Mouse (Mus musculus) induced T-regulatory cell, adult 2 months (primary cell): Measurements from ENCODE around the gene 1700018B08Rik.

ENCODE experiments used
- DNase-seq: peaks from one replicate; pipeline ENCODE4 v3.0.0-alpha.2; 2012; ENCODE audit warnings: low read depth

1700018B08Rik gene

DNA sequence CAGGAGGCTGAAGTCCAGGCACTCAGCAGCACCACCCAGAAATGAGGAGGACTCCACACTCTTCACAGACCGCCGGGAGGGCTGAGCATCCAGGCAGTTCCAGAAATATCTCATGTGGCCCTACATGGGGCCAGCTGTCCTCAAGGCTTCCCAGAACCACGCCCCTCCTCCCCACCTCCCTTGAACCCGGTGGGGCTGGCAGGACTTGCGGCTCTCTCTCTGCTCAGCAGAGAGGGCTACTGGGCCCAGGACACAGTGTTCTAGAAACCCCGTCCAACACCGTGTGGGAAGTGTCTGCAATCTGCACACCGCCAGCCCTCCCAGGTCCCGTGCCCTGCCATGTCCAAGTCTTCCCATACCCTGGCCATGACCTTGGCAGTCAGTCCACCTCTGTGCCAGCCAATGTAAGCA is 18.8 kb upstream of the 1700018B08Rik start:
- no peak for DNase-seq

DNA sequence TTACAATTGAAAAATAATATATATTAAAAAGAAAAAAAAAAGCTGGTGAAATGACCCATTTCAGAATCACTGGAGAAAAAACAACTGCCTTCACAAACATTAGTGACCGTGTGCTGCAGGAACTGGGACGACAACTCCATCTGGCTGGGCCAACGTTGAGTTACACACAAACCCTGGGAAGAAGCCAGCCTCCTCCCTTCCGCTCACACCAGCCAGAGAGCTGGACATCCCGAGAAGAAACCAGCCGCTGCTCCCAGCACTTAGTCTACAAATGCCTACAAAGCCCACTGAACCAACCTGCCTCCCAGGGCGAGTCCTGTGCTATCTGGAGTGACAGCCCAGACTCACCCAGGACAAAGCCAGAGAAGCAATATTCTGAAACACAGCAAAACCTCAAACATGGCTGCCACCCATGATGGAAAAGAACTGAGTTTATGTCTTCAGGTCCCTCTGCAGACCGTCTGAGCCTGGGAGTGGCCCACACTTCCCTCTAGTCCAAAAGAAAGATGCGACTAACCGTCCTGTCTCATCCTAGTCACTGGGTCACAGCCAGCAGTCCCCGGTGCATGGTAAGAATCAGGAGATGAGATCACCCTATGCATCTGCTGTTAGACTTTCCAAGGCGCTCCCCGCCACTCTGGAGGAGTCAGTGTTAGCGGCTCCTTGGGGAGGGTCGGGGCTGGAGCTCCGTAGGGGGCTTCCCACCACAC is 17.7 kb upstream of the 1700018B08Rik start:
- no peak for DNase-seq

DNA sequence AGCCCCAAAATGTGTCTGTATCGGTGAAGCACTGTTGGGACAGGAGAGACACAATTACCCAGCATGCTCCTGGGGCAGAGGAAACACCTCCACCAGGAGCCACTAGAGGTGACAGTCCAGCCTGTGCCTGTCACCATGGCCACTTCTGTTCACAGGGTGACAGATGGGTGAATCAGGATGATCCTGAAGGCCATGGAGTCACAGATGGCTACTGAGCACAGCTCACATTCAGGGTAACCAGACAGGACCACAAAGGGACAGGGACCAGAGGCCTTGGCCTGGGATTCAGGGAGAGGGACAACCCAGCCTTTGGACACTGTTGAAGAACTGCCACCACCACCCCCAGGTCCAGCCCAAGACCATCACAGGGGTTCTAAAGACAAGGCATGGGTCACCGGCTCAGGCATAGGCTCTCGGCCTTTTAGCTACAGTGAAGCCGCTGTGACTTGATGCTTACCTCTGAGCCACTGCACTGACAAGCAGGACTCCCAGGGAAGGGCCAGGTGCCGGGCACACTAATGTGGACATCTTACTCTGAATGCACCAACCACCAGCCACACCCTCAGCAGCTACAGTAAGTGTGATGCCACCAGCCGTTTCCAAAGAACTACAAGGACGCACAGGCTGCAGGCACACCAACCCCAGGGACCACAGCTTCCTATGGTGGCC is 16.4 kb upstream of the 1700018B08Rik start:
- DNase-seq: no peak

DNA sequence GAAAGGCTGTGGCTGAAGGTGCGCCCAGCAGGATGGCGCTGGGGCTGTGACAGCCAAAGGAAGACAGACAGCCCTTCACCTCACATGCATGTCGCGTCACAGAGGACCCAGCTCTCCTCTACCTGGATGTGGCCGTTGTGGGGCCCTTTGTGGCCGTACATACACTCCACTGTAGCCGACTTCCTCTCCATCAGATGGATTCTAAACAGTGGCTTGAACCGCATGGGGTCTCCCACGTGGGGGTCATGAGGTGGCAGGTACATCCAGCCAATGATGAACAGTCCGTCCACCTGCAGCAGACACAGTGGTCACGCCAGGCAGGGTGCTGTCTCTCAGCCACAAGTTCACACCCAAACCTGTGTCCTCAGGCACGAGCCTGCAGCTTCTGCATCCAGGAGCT is 15.7 kb upstream of the 1700018B08Rik start:
- no peak for DNase-seq

DNA sequence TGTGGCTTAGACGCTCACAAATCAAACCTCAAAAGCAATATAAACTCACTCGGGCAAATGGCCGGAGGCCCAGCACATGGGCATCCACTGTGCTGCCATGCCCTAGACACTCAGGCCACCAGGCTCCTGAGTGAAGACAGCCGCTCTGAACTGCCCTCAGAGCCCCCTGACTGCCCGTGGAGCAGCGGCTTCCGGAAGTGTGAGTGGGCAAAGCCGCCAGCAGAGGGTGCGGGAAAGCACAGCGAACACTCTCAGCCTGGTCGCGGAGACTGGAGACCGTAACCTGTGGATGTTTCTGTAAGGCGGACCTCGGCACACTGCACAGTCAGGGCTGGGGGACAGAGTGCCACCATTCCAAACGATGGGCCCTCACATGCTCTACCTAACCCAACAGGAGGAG is 14.4 kb upstream of the 1700018B08Rik start:
- DNase-seq: no peak

DNA sequence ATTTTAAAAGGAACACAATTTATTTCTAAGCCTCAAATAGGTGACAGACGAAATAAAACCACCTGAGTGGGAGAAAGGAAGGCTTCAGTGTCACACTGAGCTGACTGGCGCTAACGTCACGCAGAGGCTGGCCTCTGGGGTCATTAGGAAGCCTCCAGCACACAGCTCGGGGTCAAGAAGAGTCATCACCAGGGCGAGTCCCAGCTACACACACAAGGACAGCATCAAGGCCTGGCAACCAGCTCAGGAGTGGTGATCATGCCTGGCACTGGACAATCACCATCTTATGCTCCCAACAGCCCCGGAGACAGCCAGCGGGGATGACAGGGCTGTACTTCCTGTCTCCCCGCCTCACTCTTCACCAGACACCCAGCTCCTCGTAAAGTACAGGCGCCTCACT is 13.6 kb upstream of the 1700018B08Rik start:
- no peak for DNase-seq

DNA sequence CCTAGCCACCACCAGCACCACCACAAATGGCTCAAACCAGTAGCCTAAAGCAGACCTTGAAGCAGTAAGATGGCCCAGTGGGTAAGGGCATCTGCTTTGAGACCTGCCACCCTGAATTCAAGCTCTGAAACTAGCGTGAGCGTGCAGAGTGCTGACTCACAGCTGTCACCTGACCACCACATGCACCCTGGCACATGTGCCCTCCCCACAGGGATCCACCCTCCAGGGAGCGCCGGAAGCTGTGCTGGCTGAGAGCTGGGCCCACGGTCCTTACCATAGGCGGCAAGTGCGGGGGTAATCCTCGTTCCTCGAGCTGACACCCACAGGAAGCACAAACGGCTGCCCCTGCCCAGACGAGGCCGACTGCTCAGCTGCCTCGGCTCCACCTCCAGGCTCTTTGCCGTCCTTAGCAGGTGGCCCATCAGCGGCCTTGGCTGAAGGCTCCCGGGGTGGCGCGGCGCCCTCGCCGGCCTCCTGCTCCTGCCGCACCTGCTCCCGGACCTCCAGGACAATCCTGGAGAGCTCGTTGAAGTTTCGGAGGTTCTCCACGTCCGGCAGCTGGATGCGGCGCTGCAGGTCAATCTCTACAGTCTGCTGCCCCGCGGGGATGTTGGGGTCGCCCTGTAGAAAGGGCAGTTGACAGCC is 9.8 kb upstream of the 1700018B08Rik start:
- no peak for DNase-seq

DNA sequence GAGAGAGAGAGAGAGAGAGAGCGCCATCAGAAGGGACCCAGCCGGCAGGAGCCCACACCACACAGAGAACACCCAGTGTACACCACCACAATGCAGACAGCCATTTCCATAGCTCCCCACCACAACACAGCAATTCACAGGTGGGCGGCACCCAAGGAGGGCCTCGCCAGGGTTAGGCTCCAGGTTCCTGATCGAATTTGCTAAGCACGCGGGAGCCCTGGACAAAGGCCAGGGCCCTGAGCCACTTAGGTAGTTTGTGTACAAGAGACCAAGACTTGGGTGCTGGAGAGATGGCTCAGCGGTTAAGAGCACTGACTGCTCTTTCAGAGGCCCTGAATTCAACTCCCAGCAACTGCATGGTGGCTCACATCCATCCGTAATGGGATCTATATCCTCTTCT is 8.4 kb upstream of the 1700018B08Rik start:
- DNase-seq: no peak

DNA sequence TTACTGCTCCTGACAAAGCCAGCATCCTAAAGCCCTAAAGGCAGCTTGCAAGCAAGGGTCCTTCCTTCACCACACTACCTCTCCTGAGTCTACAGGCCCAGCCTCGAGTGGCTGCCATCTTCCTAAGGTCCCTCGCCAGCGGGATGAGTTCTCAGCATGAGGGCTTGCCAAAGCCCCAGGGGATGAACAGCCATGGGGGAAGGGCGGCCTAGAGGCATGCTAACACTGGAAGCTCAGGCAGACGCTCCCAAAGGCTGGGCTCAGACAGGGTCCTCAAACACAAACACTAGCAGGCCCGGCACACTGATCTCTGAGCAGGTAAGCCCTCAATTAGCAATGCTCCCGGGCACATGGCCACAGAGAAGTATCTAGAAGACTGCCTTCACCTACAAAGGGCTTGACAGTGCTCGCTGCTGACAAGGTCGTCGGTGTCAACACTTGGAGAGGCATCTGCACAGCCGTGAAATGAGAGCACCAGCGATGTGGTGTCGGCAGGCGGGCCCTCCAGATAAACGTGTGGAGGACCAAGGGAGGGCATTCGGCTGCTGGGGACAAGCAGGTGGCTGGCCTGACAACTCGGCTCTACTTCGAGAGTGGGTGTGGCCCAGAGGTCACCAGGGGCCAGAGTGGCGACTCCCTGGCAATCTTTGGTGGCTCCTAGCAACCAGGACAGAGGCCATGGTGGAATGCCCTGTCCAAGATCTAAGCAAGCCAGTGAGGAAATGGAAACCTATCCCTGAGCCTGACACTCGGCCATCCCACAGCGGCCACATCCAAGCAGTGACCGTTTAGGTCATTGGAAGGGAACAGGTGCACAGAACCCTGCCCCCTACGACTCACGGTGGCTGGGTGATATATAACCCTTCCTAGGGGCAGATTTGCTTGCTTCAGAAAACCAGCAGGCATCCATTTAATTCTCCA is 7.2 kb upstream of the 1700018B08Rik start:
- DNase-seq: no peak

DNA sequence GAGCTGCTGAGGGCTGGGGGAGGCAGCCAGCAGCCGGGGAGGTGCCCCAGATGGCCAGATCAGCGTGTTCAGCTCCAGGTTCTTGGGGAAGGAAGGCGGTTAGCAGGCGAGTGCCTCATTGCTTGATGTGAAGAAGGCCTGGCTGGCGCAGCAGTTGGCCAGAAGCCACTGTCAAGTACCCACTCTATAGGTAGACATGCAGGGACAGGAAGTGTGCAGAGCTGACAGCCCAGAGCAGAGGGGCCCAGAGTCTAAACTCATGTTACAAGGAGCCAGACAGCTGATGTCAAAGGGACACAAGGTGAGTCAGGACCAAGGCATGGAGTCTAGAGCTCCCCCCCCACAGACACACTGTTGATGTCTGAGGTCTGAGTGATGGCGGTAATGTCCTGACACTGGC is 5.9 kb upstream of the 1700018B08Rik start:
- no peak for DNase-seq

DNA sequence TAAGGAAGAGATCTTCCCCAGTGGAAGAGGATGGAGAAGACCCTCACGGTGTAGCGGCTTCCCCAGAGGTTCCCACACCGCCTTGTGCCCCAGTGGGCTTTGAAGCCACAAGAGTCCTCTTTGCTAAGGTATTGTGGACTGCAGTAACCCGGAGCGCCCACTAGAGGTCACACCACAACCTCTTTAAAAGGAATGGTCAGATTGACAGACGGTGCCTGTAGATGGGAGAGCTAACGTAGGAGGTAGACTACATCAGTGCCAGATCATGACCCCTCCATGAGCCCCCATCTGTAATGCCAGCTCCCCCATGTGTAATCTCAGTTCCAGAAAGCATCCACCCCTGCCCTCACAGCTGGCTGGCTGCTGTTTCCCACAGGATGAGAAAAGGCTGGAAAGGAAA is 3.0 kb upstream of the 1700018B08Rik start:
- peak; percentile 88 for DNase-seq

DNA sequence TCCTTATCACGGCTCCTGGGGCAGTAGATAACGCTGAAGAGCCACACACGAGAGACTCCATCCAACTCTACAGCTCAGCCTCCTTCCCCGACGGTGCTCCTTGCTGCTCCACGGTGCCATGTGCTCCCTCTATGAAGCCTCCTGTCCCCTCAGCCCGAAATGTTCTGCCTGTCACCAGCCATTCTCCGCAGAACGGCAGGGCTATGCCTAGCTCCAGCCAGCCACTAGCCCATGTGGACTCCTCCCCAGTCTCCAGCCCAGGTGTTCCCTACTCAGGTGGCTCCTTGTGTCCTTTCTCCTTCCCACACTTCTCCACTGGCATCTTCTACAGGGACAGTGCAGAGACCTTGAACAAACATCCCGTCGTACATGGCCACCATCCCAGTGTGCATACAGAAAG is 816 bp upstream of the 1700018B08Rik start:
- DNase-seq: no peak

DNA sequence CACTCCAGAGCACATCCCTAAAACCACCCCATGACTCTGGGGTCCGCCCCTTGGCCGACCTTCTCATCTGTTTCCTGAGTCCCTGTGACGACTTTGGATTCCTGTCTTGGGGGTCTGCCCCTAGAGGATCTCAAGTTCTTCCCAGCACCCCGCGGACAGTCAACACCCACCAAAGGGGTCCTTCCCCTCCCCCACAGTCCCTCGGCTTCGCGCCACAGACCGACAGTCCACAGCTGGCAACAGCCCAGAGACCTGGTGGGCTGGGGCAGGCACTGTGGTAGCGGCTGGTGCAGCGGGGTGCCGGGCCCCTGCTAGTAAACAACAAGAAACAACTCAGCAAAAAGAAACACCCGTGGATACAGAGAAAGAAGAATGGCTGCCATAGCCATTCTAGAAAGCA is 1.2 kb downstream of the 1700018B08Rik start:
- no peak for DNase-seq

DNA sequence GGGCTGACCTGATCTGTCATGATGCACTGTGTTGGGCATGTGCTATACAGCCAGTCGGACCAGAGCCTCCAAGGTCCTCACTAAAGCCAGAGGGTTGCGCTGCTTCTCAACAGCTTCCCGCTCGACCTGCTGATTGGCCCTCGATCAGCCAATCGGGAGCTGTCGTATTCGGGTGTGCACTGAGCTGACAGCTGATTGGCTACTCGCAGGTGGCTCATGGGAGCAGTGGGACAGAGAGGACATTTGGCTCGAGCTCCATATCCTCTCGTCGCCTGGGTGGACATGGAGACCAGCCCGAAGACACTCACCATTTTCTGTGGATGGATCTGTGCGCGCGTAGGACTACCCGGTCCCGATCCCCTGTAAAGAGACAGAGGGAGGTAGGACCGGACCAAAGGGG is 2.3 kb downstream of the 1700018B08Rik start:
- no peak for DNase-seq

DNA sequence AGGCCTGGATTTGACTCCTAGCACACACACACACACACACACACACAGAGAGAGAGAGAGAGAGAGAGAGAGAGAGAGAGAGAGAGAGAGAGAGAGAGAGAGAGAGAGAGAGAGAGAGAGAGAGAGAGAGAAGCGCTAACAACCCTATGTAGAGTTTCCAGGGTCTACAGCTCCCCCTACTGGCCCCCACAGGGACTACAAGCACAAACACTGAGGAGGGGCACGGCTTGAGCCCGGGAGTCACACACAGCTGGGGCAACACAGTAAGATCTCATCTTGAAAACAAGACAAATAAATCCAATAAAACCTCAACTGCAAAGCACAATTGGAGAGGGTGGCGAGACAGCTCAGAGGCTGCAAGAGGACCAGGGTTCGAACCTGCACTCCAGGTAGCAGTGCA is 11.7 kb downstream of the 1700018B08Rik start:
- DNase-seq: peak; percentile 48

DNA sequence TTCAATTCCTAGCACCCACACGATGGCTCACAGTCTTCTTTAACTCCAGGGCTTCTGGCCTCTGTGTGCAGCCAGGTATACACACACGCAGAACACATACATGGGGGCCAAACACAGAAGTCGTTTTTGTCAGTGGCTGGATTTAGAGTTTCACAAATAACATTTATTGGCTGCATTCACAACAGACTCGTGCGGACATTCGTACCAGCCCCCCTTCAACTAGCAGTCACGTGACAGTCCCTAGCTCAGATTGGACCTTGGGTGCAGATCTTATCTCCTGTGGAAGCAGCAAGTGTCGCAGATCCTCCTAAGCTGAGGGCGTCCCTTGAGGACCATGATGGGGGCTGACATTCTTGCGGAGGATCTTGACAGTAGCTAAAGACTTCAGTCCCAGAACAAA is 13.5 kb downstream of the 1700018B08Rik start:
- no peak for DNase-seq

DNA sequence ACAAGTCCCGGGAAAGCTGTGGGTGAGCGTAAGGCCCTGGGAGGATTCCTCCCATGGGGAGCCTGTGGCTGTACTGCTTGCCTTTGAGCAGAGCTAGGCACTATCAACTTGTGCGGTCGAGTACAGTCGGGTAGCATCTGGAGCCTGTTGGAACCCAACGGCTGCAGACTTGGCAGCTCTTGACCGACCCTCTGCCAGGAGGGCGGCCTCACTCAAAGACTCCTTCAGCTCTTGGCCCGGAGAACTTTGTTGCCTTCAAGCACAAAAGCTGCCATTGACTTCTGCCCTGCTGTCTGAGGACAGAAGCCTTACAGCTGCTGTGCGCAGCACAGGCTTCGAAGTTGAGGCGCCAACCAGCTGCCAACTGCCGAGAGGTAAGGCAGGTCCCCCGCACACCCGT is 15.3 kb downstream of the 1700018B08Rik start:
- DNase-seq: no peak

DNA sequence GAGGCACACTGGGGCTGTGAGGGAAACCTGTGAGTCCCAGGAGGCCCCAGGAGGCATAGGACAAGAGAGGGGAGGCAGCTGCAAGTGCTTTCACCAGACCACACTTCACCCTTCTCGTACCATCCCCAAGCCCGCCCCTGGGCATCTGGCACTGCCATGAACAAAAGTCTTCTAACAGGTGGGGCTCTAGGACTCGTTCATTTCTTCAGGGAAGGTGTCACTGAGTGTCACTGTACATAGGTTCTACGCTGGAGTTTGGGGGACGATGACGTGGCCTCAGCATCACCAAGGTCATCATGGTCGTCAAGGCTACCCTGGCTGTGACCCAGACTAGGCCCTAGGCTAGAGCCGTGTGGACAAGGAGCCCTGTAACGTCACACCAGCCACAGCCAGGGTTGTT is 16.4 kb downstream of the 1700018B08Rik start:
- DNase-seq: no peak

DNA sequence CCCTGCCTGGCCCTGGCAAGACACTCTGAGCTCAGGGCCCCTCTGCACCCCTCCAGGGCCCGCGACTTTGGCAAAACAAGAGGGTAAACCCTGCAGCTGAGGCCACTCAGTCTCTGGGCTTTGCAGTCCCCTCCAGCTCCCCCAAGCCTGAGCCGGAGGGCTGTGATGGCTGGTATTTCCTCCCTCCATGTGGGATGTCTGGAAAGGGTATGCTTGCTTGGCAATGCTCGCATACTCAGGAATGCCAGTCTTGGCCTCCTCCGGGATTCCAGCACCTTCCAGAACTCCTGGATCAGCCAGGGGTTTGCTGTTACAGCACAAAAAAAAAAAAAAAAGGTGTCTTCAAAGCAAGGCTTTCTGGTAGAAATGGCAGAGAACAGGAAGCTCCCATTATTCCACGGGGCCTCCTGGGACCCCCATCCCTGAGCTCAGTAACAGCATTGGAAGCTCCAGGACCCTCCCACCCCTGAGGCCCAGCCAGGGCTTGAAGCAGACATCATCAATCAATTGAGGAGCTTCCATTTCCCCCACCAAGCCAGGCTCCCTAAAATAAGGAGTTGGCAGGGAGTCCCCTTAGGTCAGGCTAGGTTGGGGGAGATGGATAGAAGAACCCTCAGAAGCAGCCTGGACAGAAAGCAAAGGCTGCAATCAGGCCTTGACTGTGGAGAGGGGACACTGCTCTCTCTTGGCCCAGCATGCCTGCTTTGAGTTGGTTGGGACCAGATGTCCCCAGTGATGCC is 17.1 kb downstream of the 1700018B08Rik start:
- DNase-seq: no peak

DNA sequence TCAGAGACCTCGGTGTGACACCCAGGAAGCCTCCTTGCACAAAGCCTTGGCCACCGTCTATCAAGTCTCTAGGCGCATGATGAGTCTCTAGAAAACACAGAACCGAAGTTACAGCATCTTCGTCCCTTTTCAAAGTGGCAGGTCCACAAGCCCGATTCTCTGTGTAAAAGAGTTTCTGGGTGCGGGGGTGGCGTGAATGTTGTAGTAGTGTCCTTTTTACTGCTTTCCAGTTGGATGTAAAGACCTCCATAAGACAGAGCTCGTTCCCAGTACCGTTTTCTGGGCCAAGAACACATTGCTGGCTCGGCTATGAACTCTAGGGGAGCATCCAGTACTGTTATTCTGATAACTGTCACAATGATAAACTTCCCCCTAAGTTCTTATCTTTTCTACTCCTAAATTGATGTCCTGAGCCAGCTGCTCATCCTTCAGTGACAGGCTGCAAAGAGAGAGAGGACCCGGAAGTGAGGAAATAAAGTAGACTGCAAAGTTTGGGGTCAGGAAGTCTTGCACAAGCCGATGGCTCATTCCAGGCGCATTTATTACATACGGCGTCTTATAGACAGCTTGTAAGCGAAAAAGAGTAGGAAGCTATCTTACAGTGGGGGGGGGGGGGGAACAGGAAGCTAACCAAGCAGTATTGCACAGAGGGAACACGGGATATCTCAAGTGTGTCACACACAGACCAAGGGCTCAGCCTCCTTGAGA is 18.9 kb downstream of the 1700018B08Rik start:
- no peak for DNase-seq

DNA sequence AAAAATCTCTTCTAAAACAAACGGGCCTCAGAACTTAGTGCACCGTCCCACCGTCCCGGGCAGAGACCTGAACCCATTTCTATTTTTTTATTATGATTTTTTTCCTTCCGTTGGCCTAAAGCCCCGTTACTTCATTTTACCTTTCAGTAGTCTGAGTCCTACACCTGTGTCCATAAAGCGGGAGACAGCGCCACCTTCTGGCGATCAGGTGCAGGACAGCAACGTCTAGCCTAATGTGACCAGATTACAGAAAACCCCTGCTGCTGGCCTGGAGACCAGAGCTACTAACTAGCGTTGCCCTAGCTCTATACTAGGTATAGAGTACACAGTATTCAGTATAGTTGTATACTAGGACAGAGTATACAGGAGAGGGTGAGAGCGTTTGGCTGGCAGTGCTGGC is 30.7 kb downstream of the 1700018B08Rik start:
- DNase-seq: peak; percentile 78
